Mouse (Mus musculus): ENCODE data around the gene Fam81b. TPM values are rescaled to one million over a fixed set of nuclear protein-coding genes. Genes with fewer than 3 reads are reported as not detected.
"Not testable (repeated sequence)": the region's sequence is repeated elsewhere in the genome, so short reads cannot be mapped to it uniquely, and the experiment has no call there.

Gene Fam81b
- polyA plus RNA-seq (2021) = not detected

- no peak for DNase-seq (ENCODE audit: low read depth, low spot score)
- TF ChIP-seq CTCF (IDR thresholded peaks at IDR 0.05) = peak; percentile 40
- POLR2A ChIA-PET = no interaction called here
- in situ Hi-C loops (cut with MboI; ENCODE audit: low pct_unique_long_range_greater_than_20kb) = loop anchor here (25.0 kb wide), 1 partner anchor 342 kb away; the partner anchor contains the start of gene Spata9
- peaks cover 3% of the 10 kb centered on the region for H3K27me3 ChIP-seq
- no peak for ATAC-seq
- CTCF ChIA-PET = no interaction called here
Observed at GRCm38 (mm10) chr13:76304637-76305122, at the start of gene Fam81b. Gene Fam81b, minus strand, starts transcription at chr13:76305072.

DNA sequence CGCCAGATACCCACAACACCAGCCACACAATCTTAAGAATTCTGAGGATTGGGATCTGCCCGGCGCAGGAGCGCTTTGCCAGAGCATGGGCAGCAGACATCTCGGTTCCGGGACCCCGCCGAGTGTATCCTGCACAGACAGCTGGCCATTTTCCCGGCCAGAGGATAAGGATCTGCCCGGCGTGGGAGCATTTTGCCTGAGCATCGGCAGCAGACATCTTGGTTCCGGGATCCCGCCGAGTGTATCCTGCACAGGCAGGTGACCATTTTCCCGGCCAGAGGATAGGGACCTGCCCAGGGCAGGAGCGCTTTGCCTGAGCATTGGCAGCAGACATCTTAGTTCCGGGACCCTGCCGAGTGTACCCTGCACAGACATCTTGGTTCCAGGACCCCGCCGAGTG, 41.1 kb upstream of the Fam81b start:
- POLR2A ChIA-PET; CTCF ChIA-PET; in situ Hi-C loops (cut with MboI; ENCODE audit: low pct_unique_long_range_greater_than_20kb); DNase-seq (ENCODE audit: low read depth, low spot score); ATAC-seq; H3K27me3 ChIP-seq: not testable (repeated sequence)

GRCm38 (mm10) chr13:76318635-76319034, 13.8 kb upstream of the Fam81b start:
- no peak for ATAC-seq
- no peak for TF ChIP-seq CTCF (IDR thresholded peaks at IDR 0.05)
- DNase-seq (ENCODE audit: low read depth, low spot score) = no peak
- no peaks in the 10 kb centered on the region for H3K27me3 ChIP-seq
- POLR2A ChIA-PET = no interaction called here
- in situ Hi-C loops (cut with MboI; ENCODE audit: low pct_unique_long_range_greater_than_20kb) = loop anchor here (25.0 kb wide), 1 partner anchor 356 kb away; the partner anchor contains the start of gene Spata9
- CTCF ChIA-PET = no interaction called here

DNA sequence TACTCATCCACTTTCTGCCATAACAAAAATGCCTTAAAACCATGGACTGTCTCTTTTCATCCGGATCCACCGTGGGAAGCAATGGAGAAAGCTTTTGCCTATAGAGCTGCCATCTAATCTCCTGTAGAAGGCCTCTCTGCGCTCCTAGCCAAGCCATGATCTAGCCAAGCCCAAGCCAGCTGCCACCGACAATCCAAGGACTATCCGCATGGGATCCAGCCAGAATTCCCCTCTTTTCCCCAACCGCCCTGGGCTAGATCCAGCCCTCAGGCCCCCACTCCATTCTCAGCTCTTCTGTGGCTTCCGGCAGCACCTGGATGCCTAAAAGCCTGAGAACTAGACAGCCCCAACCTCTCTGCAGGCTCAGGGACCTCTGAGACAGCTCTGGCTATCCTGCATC, 6.7 kb upstream of the Fam81b start:
- H3K27me3 ChIP-seq = peaks cover 4% of the 10 kb centered on the region
- DNase-seq (ENCODE audit: low read depth, low spot score) (no peak), ATAC-seq (no peak)
- POLR2A ChIA-PET = no interaction called here
- in situ Hi-C loops (cut with MboI; ENCODE audit: low pct_unique_long_range_greater_than_20kb) = loop anchor here (25.0 kb wide), 1 partner anchor 349 kb away; the partner anchor contains the start of gene Spata9
- no peak for TF ChIP-seq CTCF (IDR thresholded peaks at IDR 0.05)
- CTCF ChIA-PET = no interaction called here

DNA sequence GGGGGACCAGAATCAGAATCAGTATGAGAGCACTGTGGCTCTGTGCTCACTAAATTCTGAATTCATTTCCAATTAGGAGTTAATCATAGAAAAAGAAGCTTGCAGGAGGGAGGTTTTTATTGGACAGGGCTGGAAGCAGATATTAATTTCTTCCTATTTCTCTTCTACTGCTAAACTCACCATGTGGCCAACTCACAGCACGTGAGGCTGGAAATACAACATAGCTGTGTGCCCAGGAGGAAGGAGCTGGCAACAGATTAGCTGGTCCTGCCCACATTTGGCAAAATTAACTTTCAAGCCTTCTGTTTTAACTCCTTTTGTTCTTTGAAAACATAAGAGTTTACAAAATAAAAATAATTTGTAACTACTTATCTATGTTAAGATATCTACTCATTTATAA, 3.9 kb upstream of the Fam81b start:
- in situ Hi-C loops (cut with MboI; ENCODE audit: low pct_unique_long_range_greater_than_20kb) = loop anchor here (25.0 kb wide), 1 partner anchor 347 kb away; the partner anchor contains the start of gene Spata9
- ChIA-PET POLR2A (no interaction called here), CTCF (no interaction called here)
- peaks cover 4% of the 10 kb centered on the region for H3K27me3 ChIP-seq
- DNase-seq (ENCODE audit: low read depth, low spot score) (no peak), ATAC-seq (no peak)
- TF ChIP-seq CTCF (IDR thresholded peaks at IDR 0.05) = no peak

DNA sequence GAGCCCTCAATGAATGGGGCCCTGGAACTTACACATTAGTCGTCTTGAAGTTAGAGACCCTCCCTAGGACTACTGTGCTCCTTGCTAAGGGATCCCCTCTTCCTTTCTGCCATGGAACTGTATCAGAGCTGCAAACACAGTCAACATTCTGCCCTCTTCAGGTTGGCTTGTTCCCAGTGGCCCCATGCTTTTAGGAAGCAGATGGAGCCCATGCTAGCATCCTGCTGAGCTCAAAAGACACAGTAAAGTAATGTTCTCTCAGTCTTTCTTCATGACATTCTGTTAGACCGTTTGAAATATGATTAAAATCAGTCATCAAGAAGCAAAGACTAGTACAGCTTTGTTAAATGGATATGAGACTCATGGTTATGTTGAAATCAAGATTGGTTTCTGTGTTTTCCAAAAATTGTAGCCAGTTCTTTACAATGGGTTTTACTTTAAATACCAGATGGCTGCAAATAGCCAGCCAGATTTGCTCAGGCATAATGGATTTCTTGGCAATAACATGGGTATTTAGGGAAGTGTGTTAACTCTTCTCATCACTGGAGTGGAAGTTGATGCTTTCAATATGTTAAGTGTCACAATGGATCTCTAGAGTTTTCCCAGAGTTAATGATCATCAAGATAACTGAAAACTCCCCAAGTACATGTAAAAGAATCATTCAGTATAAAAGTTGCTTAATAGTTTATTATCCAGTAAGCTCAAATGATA, 938 bp upstream of the Fam81b start:
- in situ Hi-C loops (cut with MboI; ENCODE audit: low pct_unique_long_range_greater_than_20kb) = loop anchor here (25.0 kb wide), 1 partner anchor 344 kb away; the partner anchor contains the start of gene Spata9
- peaks cover 2% of the 10 kb centered on the region for H3K27me3 ChIP-seq
- ATAC-seq (no peak), DNase-seq (ENCODE audit: low read depth, low spot score) (no peak)
- ChIA-PET POLR2A (no interaction called here), CTCF (no interaction called here)
- TF ChIP-seq CTCF (IDR thresholded peaks at IDR 0.05) = no peak

DNA sequence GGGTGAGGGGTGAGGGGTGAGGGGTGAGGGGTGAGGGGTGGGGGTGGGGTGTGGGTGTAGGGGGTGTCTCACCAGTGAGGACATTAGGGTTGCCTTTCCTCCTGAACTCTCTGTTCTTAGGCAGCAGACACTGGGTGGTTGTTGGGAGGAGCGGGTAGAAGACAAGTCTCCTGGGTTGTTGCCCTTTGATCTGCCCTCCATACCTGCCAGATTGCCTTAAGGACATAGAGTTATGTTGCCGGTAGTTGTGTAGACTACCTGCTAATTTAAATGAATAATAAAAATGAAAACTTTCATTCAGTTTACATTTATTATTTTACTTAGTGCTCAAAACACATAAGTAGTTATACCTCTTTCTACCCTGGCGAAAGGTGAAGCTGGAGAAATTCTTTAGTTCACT, 369 bp upstream of the Fam81b start:
- H3K27me3 ChIP-seq = peaks cover 2% of the 10 kb centered on the region
- no peak for DNase-seq (ENCODE audit: low read depth, low spot score)
- in situ Hi-C loops (cut with MboI; ENCODE audit: low pct_unique_long_range_greater_than_20kb) = loop anchor here (25.0 kb wide), 1 partner anchor 343 kb away; the partner anchor contains the start of gene Spata9
- no peak for ATAC-seq
- ChIA-PET CTCF (no interaction called here), POLR2A (no interaction called here)
- TF ChIP-seq CTCF (IDR thresholded peaks at IDR 0.05) = no peak

DNA sequence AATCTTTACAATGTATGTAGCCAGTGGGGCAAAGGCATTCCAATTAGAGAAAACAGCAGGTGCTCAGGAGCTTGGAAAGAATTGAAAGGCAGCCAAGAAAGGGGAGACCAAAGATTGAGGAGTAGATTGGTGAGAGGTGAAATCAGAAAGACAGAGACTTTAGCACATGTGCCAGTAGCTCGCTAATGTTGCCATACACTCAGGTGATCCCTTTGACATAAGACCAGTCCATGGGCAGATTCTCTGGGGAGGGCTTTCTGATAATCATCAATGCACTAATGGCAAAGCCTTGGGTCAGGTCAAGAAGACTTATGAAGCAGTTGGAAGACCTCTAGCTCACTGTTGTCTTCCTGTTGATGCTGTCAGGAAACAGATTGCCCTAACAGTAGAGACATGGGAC, 671 bp downstream of the Fam81b start:
- CTCF ChIA-PET = no interaction called here
- DNase-seq (ENCODE audit: low read depth, low spot score) (no peak), ATAC-seq (no peak)
- H3K27me3 ChIP-seq = peaks cover 7% of the 10 kb centered on the region
- POLR2A ChIA-PET = no interaction called here
- in situ Hi-C loops (cut with MboI; ENCODE audit: low pct_unique_long_range_greater_than_20kb) = loop anchor here (25.0 kb wide), 1 partner anchor 342 kb away; the partner anchor contains the start of gene Spata9
- no peak for TF ChIP-seq CTCF (IDR thresholded peaks at IDR 0.05)

DNA sequence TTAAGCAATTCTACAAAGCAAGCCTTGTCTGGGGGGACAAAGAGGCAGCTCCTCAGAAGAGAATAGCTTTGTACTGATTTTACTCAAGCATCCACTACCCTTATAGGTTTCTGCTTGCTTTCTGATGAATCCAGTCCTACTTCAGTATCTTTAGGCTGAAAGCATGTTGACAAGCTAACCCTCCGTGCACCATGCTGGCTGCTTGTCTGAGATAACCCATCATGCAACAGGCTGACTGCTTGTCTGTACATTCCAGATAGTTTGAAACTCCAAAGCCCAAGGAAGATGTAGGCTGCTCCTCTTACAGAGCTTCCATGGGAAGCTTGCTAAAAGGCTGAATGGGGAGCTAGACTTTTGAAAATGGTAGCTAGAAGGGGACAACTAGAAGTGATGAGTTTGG, 1.7 kb downstream of the Fam81b start:
- peaks cover 7% of the 10 kb centered on the region for H3K27me3 ChIP-seq
- ATAC-seq = no peak
- CTCF ChIA-PET = no interaction called here
- no peak for TF ChIP-seq CTCF (IDR thresholded peaks at IDR 0.05)
- no peak for DNase-seq (ENCODE audit: low read depth, low spot score)
- in situ Hi-C loops (cut with MboI; ENCODE audit: low pct_unique_long_range_greater_than_20kb) = loop anchor here (25.0 kb wide), 1 partner anchor 341 kb away; the partner anchor contains the start of gene Spata9
- POLR2A ChIA-PET = interaction anchor here (0.7 kb wide), 1 partner anchor 84 kb away, joined by 3 read pairs; no protein-coding TSS in a partner anchor

DNA sequence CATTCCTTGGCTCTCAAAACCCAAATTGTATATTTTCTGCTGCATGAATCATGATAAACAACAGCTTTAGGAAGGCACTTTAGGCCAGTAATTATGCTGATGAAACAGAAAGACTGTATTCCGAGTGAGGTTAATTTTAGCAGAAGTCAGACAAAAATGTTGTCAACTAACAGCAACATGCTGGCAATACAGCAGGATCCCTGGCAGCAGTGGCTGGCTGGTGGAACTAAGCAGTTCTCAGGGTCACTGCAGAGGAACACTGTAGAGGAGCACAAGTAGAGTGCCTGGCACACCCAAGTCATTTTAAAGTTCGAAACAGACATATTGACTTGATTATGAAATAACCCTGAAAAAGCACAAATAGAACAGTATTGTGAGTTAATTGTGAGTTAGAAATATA, 2.8 kb downstream of the Fam81b start:
- in situ Hi-C loops (cut with MboI; ENCODE audit: low pct_unique_long_range_greater_than_20kb) = loop anchor here (25.0 kb wide), 1 partner anchor 340 kb away; the partner anchor contains the start of gene Spata9
- ChIA-PET CTCF (no interaction called here), POLR2A (no interaction called here)
- TF ChIP-seq CTCF (IDR thresholded peaks at IDR 0.05) = no peak
- no peak for ATAC-seq
- peaks cover 7% of the 10 kb centered on the region for H3K27me3 ChIP-seq
- DNase-seq (ENCODE audit: low read depth, low spot score) = no peak

DNA sequence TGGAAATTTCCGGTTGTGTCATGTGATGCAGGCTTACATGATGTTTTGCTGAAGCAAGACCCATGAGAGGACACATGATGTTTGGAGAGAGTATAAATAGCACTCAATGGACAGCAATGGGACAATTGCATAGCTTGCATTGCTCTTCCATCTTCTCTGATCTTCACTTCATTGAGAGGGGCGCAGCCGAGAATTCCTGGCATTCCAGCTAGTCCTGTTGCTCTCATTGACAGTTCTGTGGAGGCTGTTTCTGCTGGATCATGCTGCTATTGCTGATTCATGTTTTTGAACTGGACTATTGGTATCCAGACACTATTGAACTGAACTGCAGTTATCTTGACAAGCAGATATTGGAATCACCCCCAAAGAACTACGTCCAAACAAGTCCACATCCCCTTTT, 12.8 kb downstream of the Fam81b start:
- DNase-seq (ENCODE audit: low read depth, low spot score) (no peak), ATAC-seq (no peak)
- ChIA-PET CTCF (no interaction called here), POLR2A (no interaction called here)
- TF ChIP-seq CTCF (IDR thresholded peaks at IDR 0.05) = no peak
- in situ Hi-C loops (cut with MboI; ENCODE audit: low pct_unique_long_range_greater_than_20kb) = no loop called here
- peaks cover 15% of the 10 kb centered on the region for H3K27me3 ChIP-seq
